Mouse (Mus musculus): ENCODE results near the gene Prickle4. TPM values are rescaled to one million over a fixed set of nuclear protein-coding genes. Genes with fewer than 3 reads are reported as not detected.
"Not testable (repeated sequence)": the region's sequence is repeated elsewhere in the genome, so short reads cannot be mapped to it uniquely, and the experiment has no call there.

Prickle4 gene
- polyA plus RNA-seq, 1 experiment from 2014 or later, result not detected

DNA sequence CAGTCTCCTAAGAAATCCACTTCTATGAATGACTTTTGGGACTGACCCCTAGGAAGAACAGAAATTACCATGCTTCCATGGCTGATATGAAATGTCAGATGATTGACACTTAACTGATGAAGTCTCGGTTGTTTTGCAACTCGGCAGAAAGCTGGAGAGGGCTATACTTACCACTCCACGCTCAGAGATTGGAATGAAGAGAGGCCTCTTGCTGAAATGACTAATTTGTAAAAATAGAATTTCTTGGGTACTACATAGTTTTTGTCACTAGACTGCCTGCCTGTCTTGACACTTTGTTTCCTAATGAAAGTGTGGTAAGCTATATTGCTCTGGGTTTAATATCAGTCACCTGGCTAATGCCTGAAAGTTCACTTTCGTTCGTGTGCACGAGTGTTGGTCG lies 30.1 kb downstream of the Prickle4 start:
- Histone ChIP-seq H3K36me3 (ENCODE audit: control insufficient read depth, insufficient read depth, low read length) (peaks cover 9% of the 10 kb centered on the region; the same call in 1 of the 2 replicates), H3K9me3 (ENCODE audit: control insufficient read depth, low read length) (no peaks in the 10 kb centered on the region), H3K4me2 (ENCODE audit: low read length) (no peak overlapping the region), H3K4me3 (replicated peaks; ENCODE audit: low read depth, low read length) (no peak overlapping the region), H3K27ac (replicated peaks; ENCODE audit: low read depth, low read length) (no peak overlapping the region), H3K27me3 (ENCODE audit: control insufficient read depth, insufficient read depth, low read length) (no peaks in the 10 kb centered on the region), H3K4me1 (ENCODE audit: control insufficient read depth, insufficient read depth, low read length) (peaks cover 6% of the 10 kb centered on the region; the same call in 1 of the 2 replicates), H3K9ac (replicated peaks; ENCODE audit: low read length) (no peak overlapping the region)
- DNase-seq (no peak), ATAC-seq (ENCODE audit: low FRiP score, low TSS enrichment) (no peak)
- 90% methylated on average over 7 of the region's 7 CpGs for WGBS

DNA sequence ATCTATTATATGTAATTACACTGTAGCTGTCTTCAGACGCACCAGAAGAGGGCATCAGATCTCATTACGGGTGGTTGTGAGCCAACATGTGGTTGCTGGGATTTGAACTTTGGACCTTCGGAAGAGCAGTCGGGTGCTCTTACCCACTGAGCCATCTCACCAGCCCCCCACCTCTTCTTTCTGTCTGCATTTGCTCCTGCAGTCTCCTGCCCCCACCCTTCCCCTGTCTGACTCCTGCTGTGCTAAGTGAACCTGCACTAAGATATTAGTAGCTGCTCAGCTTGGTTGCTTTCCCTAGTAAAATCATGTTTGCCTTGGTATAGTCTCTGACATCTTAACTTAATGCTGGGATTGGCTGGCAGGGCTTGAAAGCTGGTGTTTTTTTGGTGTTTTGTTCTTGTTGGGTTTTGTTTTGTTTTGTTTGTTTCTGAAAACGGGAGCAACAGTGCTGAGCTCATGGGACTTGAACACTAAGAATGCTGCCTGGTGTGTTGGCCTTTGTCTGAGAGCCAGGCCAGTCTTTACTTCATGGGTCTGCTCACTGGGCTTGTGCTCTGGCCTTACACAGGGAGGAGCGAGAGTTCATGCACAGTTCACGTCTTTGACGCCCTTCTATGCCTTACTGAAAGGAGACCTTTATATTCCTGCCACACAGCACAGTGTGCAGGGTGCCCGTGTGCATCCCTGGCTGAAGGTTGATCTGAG lies 31.4 kb downstream of the Prickle4 start:
- Histone ChIP-seq H3K4me2 (ENCODE audit: low read length) (no peak overlapping the region), H3K4me3 (replicated peaks; ENCODE audit: low read depth, low read length) (no peak overlapping the region), H3K36me3 (ENCODE audit: control insufficient read depth, insufficient read depth, low read length) (peaks cover 12% of the 10 kb centered on the region; the same call in 1 of the 2 replicates), H3K9ac (replicated peaks; ENCODE audit: low read length) (no peak overlapping the region), H3K27me3 (ENCODE audit: control insufficient read depth, insufficient read depth, low read length) (no peaks in the 10 kb centered on the region), H3K27ac (replicated peaks; ENCODE audit: low read depth, low read length) (no peak overlapping the region), H3K9me3 (ENCODE audit: control insufficient read depth, low read length) (no peaks in the 10 kb centered on the region), H3K4me1 (ENCODE audit: control insufficient read depth, insufficient read depth, low read length) (no peaks in the 10 kb centered on the region)
- no peak for ATAC-seq (ENCODE audit: low FRiP score, low TSS enrichment)
- DNase-seq, result no peak
- 30% methylated on average over 9 of the region's 9 CpGs for WGBS

DNA sequence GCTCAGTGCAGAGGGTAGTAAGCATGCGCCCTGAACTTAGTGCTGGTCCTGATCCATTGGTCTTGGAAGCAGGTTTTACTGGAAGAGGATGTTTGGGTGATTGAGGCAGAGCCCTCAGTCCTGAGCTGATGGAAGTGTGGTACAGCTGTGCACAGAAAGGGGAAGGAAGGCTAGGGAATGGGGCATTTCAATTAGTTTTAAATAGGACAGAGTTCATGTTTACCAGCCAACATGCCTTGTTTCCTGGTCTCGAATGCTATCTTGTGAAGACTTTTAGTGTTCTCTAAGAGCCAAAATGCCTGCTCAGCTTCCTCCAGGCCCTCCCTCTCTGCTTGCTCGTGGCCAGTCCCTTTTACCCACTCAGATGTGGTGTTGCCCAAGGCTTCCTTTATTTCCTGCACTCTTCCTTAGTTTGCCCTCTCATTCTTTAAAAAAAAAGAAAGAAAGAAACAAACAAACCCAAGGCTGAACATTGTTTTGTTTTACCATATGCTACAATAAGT lies 35.7 kb downstream of the Prickle4 start:
- no peaks in the 10 kb centered on the region for H3K27me3 ChIP-seq (ENCODE audit: control insufficient read depth, insufficient read depth, low read length)
- ATAC-seq (ENCODE audit: low FRiP score, low TSS enrichment) (no peak), DNase-seq (no peak)
- H3K4me1 ChIP-seq (ENCODE audit: control insufficient read depth, insufficient read depth, low read length), result no peaks in the 10 kb centered on the region
- WGBS, result 90% methylated on average over 3 of the region's 3 CpGs
- no peak overlapping the region for H3K9ac ChIP-seq (replicated peaks; ENCODE audit: low read length)
- H3K4me3 ChIP-seq (replicated peaks; ENCODE audit: low read depth, low read length), result no peak overlapping the region
- H3K27ac ChIP-seq (replicated peaks; ENCODE audit: low read depth, low read length), result no peak overlapping the region
- H3K36me3 ChIP-seq (ENCODE audit: control insufficient read depth, insufficient read depth, low read length), result peaks cover 18% of the 10 kb centered on the region; the same call in 1 of the 2 replicates
- no peaks in the 10 kb centered on the region for H3K9me3 ChIP-seq (ENCODE audit: control insufficient read depth, low read length)
- no peak overlapping the region for H3K4me2 ChIP-seq (ENCODE audit: low read length)

DNA sequence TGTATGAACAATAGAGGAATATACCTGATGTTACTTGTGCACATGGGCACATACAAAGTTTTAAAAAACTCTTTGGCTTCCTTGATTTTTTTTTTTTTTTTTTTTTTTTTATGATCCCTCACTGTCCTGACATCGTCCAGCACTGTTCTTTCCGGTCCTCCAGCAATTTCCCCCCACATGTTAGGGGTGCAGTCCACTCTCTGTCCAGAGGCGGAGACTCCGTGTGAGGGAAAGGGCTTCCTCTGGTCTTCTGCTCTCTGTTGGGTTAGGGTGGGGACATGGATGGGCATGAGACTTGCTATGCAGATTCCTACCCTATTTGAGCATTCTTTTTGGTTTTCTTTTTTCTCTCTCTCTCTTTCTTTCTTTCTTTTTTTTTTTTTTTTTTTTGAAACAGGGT lies 36.6 kb downstream of the Prickle4 start:
- Histone ChIP-seq H3K27me3 (ENCODE audit: control insufficient read depth, insufficient read depth, low read length) (no peaks in the 10 kb centered on the region), H3K4me2 (ENCODE audit: low read length) (no peak overlapping the region), H3K4me3 (replicated peaks; ENCODE audit: low read depth, low read length) (no peak overlapping the region), H3K9ac (replicated peaks; ENCODE audit: low read length) (no peak overlapping the region), H3K27ac (replicated peaks; ENCODE audit: low read depth, low read length) (no peak overlapping the region), H3K9me3 (ENCODE audit: control insufficient read depth, low read length) (no peaks in the 10 kb centered on the region), H3K36me3 (ENCODE audit: control insufficient read depth, insufficient read depth, low read length) (peaks cover 25% of the 10 kb centered on the region; the same call in 1 of the 2 replicates), H3K4me1 (ENCODE audit: control insufficient read depth, insufficient read depth, low read length) (no peaks in the 10 kb centered on the region)
- WGBS, result 91% methylated on average over 4 of the region's 4 CpGs
- DNase-seq (no peak), ATAC-seq (ENCODE audit: low FRiP score, low TSS enrichment) (no peak)

DNA sequence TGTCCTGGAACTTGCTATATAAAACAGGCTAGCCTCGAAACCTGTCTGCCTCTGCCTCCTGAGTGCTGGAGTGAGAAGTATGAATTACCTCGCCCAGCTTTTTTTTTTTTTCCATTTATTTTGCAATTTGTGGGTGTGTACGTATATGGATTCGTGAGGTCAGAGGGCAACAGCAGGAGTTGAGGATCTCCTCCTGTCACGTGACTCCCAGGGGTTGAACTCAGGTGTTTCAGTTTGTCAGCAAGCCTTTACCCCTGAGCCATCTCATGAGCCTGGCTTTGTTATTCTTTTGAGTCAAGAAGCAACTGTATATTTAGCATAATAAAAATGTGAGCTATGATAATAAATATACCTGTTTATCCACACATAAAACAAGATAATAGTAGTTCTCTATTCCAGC lies 38.8 kb downstream of the Prickle4 start:
- H3K27ac ChIP-seq (replicated peaks; ENCODE audit: low read depth, low read length), result no peak overlapping the region
- H3K27me3 ChIP-seq (ENCODE audit: control insufficient read depth, insufficient read depth, low read length), result no peaks in the 10 kb centered on the region
- 91% methylated on average over 5 of the region's 5 CpGs for WGBS
- no peak overlapping the region for H3K4me2 ChIP-seq (ENCODE audit: low read length)
- H3K36me3 ChIP-seq (ENCODE audit: control insufficient read depth, insufficient read depth, low read length), result peaks cover 27% of the 10 kb centered on the region; the same call in 1 of the 2 replicates
- DNase-seq (no peak), ATAC-seq (ENCODE audit: low FRiP score, low TSS enrichment) (no peak)
- H3K9me3 ChIP-seq (ENCODE audit: control insufficient read depth, low read length), result no peaks in the 10 kb centered on the region
- no peaks in the 10 kb centered on the region for H3K4me1 ChIP-seq (ENCODE audit: control insufficient read depth, insufficient read depth, low read length)
- no peak overlapping the region for H3K9ac ChIP-seq (replicated peaks; ENCODE audit: low read length)
- H3K4me3 ChIP-seq (replicated peaks; ENCODE audit: low read depth, low read length), result no peak overlapping the region

DNA sequence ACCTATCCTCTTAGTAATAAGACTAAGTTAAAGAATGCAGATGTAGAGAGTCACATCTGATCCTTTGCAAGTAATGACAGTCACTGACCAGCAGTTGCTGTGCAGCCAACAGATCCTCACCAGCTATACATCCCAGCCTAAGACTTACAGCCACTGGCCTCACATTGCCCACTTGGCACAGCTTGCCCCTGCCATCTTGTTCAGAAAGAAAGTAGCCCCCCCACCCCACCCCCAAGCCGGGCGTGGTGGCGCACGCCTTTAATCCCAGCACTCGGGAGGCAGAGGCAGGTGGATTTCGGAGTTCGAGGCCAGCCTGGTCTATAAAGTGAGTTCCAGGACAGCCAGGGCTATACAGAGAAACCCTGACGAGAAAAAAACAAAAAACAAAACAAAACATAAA lies 40.2 kb downstream of the Prickle4 start:
- H3K9ac ChIP-seq (replicated peaks; ENCODE audit: low read length); H3K27ac ChIP-seq (replicated peaks; ENCODE audit: low read depth, low read length); H3K4me2 ChIP-seq (ENCODE audit: low read length); DNase-seq; H3K27me3 ChIP-seq (ENCODE audit: control insufficient read depth, insufficient read depth, low read length); H3K4me1 ChIP-seq (ENCODE audit: control insufficient read depth, insufficient read depth, low read length); H3K9me3 ChIP-seq (ENCODE audit: control insufficient read depth, low read length); H3K4me3 ChIP-seq (replicated peaks; ENCODE audit: low read depth, low read length); ATAC-seq (ENCODE audit: low FRiP score, low TSS enrichment): not testable (repeated sequence)
- 96% methylated on average over 8 of the region's 8 CpGs for WGBS
- H3K36me3 ChIP-seq (ENCODE audit: control insufficient read depth, insufficient read depth, low read length), result peaks cover 28% of the 10 kb centered on the region

DNA sequence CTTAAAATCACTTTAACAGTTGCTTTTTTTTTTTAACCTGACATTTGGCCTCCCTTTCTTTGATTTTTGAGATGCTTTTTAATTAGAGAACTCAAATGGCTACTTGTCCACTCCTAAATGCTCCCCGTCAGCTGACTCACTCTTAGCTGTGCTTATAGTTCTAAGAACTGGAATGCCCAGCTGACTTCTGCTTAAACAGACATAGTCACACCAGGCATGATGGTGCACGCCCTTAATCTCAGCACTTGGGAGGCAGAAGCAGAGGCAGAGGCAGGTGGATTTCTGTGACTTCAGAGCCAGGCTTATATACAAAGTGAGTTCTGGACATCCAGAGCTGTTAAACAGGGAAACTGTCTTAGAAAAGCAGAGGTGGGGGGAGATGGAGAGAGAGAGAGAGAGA lies 42.6 kb downstream of the Prickle4 start:
- H3K9ac ChIP-seq (replicated peaks; ENCODE audit: low read length), result no peak overlapping the region
- H3K27ac ChIP-seq (replicated peaks; ENCODE audit: low read depth, low read length), result no peak overlapping the region
- H3K4me1 ChIP-seq (ENCODE audit: control insufficient read depth, insufficient read depth, low read length), result no peaks in the 10 kb centered on the region
- peaks cover 26% of the 10 kb centered on the region; the same call in 1 of the 2 replicates for H3K36me3 ChIP-seq (ENCODE audit: control insufficient read depth, insufficient read depth, low read length)
- DNase-seq (no peak), ATAC-seq (ENCODE audit: low FRiP score, low TSS enrichment) (no peak)
- 62% methylated on average over 2 of the region's 2 CpGs for WGBS
- no peaks in the 10 kb centered on the region for H3K27me3 ChIP-seq (ENCODE audit: control insufficient read depth, insufficient read depth, low read length)
- no peak overlapping the region for H3K4me3 ChIP-seq (replicated peaks; ENCODE audit: low read depth, low read length)
- no peaks in the 10 kb centered on the region for H3K9me3 ChIP-seq (ENCODE audit: control insufficient read depth, low read length)
- no peak overlapping the region for H3K4me2 ChIP-seq (ENCODE audit: low read length)

DNA sequence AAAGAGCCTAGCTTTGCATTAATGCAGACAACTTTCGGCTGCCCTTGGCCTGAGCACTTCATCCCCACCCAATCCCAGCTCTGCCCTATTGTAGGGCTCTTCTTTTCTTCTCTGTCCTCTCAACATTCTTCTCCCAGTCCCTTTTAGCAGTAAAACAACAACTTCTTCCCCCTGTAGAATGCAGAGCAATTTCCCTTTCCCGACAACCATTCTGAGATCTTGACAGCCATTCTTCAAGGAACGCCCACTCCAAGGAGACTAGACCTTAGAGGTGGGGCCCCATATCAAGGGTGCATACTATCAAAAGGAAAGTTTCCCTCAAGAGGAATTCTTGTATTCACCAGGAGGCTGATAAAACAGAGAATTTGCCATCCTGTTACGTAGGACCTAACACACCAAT lies 45.6 kb downstream of the Prickle4 start:
- Histone ChIP-seq H3K9ac (replicated peaks; ENCODE audit: low read length) (no peak overlapping the region), H3K9me3 (ENCODE audit: control insufficient read depth, low read length) (no peaks in the 10 kb centered on the region), H3K27me3 (ENCODE audit: control insufficient read depth, insufficient read depth, low read length) (no peaks in the 10 kb centered on the region), H3K4me1 (ENCODE audit: control insufficient read depth, insufficient read depth, low read length) (no peaks in the 10 kb centered on the region), H3K4me3 (replicated peaks; ENCODE audit: low read depth, low read length) (no peak overlapping the region), H3K27ac (replicated peaks; ENCODE audit: low read depth, low read length) (no peak overlapping the region), H3K4me2 (ENCODE audit: low read length) (no peak overlapping the region), H3K36me3 (ENCODE audit: control insufficient read depth, insufficient read depth, low read length) (peaks cover 18% of the 10 kb centered on the region; the same call in 1 of the 2 replicates)
- DNase-seq, result no peak
- 33% methylated on average over 4 of the region's 4 CpGs for WGBS
- ATAC-seq (ENCODE audit: low FRiP score, low TSS enrichment), result no peak

DNA sequence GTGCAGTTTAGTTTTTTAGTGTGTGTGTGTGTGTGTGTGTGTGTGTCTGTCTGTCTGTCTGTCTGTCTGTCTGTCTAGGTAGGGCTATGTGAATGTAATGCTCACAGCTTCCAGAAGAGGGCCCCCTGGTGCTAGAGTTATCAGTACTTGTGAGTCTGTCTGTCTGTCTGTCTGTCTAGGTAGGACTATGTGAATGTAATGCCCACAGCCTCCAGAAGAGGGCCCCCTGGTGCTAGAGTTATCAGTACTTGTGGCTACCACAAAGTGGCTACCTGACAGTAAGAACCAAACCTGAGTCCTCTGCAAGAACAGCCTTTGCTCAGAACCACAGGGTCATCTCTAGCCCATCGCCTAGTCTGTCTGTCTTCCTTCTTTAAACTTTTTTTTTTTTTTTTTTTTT lies 47.9 kb downstream of the Prickle4 start:
- Histone ChIP-seq H3K36me3 (ENCODE audit: control insufficient read depth, insufficient read depth, low read length) (peaks cover 11% of the 10 kb centered on the region; the same call in 1 of the 2 replicates), H3K4me2 (ENCODE audit: low read length) (no peak overlapping the region), H3K4me1 (ENCODE audit: control insufficient read depth, insufficient read depth, low read length) (no peaks in the 10 kb centered on the region), H3K9me3 (ENCODE audit: control insufficient read depth, low read length) (no peaks in the 10 kb centered on the region), H3K9ac (replicated peaks; ENCODE audit: low read length) (no peak overlapping the region), H3K4me3 (replicated peaks; ENCODE audit: low read depth, low read length) (no peak overlapping the region), H3K27me3 (ENCODE audit: control insufficient read depth, insufficient read depth, low read length) (no peaks in the 10 kb centered on the region), H3K27ac (replicated peaks; ENCODE audit: low read depth, low read length) (no peak overlapping the region)
- DNase-seq (peak; percentile 65), ATAC-seq (ENCODE audit: low FRiP score, low TSS enrichment) (no peak)
- WGBS, result 72% methylated on average over 1 of the region's 1 CpGs
